Mouse (Mus musculus): Measurements from ENCODE around the gene Dlx3.

Gene Dlx3

DNA sequence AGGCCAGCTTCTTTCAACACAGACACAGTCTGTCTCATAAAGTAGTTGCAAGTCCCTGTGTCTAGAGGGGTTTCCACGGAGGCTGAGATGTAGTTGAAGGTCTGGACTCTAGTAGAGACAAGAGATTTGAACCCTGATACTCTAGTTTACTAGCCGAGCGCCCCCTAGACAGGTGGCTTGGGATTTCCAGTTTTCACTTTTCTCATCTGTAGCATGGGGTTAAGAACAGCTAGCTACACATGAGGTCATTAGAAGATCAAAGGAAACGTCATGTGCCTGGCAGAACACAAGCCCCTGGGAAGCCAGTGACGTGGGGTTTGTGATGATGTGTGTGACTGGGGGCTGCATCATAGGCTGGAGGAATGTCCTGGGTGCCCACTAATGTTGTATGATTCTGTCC lies 37.4 kb downstream of the Dlx3 start:
- no peak for DNase-seq (ENCODE audit: low spot score in 2 of 2)

DNA sequence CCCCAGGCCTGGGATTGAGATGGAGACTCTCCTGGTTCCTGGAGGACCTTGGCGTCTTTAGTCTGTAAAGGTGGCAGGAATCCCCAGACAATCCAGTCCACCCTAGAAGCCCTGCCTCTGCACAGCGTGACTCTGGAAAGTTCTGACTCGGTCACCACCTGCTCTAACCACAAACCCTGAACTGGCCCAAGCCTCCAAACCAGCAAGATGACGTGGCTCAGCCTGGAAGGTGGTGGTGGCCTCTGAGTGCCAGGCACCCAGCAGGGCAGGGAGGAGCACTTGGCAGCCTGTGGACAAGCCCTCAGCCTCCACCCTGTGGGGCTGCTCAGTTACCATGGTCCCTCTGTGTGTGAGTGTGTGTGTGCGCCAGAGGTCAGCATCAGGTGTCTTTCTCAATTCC lies 38.0 kb downstream of the Dlx3 start:
- DNase-seq (ENCODE audit: low spot score in 2 of 2) = no peak

- no peak for DNase-seq (ENCODE audit: low spot score in 2 of 2)
These were observed 39.9 kb downstream of the Dlx3 start for GRCm38 (mm10) chr11:95159763-95160371.

DNA sequence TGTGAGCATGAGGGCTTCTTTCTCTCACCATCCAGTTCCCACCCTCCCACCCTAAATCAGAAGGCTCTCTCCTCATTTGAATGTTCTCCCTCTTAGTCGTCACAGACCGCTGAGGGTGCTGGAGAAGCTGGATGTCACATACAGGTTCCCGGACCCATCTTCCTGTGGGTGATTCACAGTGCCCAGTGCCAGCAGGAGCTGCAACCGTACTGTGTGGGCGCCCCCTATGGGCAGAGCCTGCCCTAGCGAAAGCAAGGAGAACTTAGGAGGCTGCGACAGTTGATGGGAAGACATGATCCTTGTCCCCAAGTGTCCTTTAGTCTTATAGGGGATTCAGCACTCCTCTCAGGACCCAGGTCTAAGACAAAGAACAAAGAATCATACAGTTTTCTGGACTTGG lies 40.8 kb downstream of the Dlx3 start:
- no peak for DNase-seq (ENCODE audit: low spot score in 2 of 2)

DNA sequence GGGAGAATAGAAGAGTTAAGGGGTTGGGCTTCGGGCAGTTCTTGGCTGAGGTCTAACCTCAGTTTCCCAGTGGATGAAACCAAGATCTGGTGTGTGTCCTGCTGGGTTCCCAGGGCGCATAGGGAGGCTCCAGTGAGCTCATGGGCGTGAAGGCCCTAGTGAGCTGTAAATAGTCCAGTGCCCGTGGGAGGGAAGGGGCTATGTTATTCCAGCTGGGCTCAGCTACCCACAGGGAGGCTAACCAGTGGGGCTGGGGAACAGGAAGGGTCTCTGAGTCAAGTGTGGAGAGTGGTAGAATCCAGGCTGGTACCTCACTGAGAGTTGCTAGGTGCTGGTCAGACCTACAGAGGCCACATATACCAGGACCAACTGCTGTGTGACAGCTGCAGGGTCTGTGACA lies 41.8 kb downstream of the Dlx3 start:
- no peak for DNase-seq (ENCODE audit: low spot score in 2 of 2)

DNA sequence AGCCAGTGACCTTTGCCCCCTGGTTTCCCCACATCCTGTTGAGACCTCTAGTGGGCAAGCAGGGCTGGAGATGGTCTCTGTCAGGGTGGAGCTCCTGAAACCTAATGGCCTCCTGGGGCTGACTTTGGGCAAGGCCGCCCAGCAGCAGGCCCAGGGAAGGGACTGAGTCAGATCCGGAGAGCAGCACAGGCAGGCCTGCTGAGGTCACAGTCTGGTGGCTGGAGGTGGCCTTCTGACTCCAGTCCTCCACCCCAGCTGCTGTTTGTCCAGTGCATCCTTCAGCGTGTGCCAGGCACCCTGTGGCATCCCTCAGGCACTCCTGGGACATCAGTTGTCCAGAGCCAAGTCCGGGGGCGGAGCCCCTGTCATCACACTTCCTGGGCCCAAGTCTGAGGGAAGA lies 45.9 kb downstream of the Dlx3 start:
- no peak for DNase-seq (ENCODE audit: low spot score in 2 of 2)

Data from right cerebral cortex, adult 2 months (tissue).